Mouse (Mus musculus) MEL (cell line): ENCODE data around the gene Ispd. TPM values are rescaled to one million over a fixed set of nuclear protein-coding genes. Genes with fewer than 3 reads are reported as not detected.

Experiments used
- DNase-seq: peaks from one replicate; pipeline ENCODE4 v3.0.0; 2011; ENCODE audit warnings: low read depth, low spot score
- H3K27ac ChIP-seq: 2 replicates; pipeline ENCODE4 v1.5.1; 2012; ENCODE audit warnings: low read depth, mild to moderate bottlenecking, control low read depth, low read length, moderate library complexity; ENCODE audit not compliant: control insufficient read depth
- H3K27me3 ChIP-seq, 2 experiments: fragments of 150-350 bp in 1 of 2; sonication (generic) in 1 of 2; 2 replicates each; pipeline ENCODE4 v1.6.1; 2012; ENCODE audit warnings: low read length in 2 of 2, mild to moderate bottlenecking in 2 of 2, improper control_type of control experiment in 1 of 2, moderate library complexity in 1 of 2; ENCODE audit not compliant: insufficient read depth in 2 of 2, control insufficient read depth in 1 of 2
- H3K36me3 ChIP-seq, 2 experiments: 2 replicates each; pipeline ENCODE4 v1.6.1; 2012 to 2014; ENCODE audit warnings: low read length in 2 of 2, improper control_type of control experiment in 1 of 2, inconsistent platforms in 1 of 2, mild to moderate bottlenecking in 1 of 2; ENCODE audit not compliant: insufficient read depth in 2 of 2, control insufficient read depth in 1 of 2
- H3K4me1 ChIP-seq, 2 experiments: fragments of 150-350 bp in 1 of 2; sonication (generic) in 1 of 2; 2 replicates each; pipeline ENCODE4 v1.6.1; 2012; ENCODE audit warnings: low read length in 2 of 2, improper control_type of control experiment in 1 of 2, mild to moderate bottlenecking in 1 of 2; ENCODE audit not compliant: insufficient read depth in 2 of 2, control insufficient read depth in 1 of 2
- H3K4me3 ChIP-seq, 2 experiments: fragments of 150-350 bp in 1 of 2; sonication (generic) in 1 of 2; 2 replicates each; pipeline ENCODE4 v1.5.1; 2012; ENCODE audit warnings: low read depth in 2 of 2, low read length in 2 of 2, mild to moderate bottlenecking in 2 of 2, moderate library complexity in 2 of 2, control low read depth in 1 of 2, improper control_type of control experiment in 1 of 2; ENCODE audit not compliant: control insufficient read depth in 1 of 2, insufficient read depth in 1 of 2
- H3K79me2 ChIP-seq: 2 replicates; pipeline ENCODE4 v1.6.1; 2012; ENCODE audit warnings: mild to moderate bottlenecking, low read length, moderate library complexity; ENCODE audit not compliant: control insufficient read depth, poor library complexity, insufficient read depth
- H3K9ac ChIP-seq: 2 replicates; pipeline ENCODE4 v1.6.1; 2012; ENCODE audit warnings: low read depth, mild to moderate bottlenecking, control low read depth, low read length, moderate library complexity; ENCODE audit not compliant: control insufficient read depth, poor library complexity, severe bottlenecking
- H3K9me3 ChIP-seq: fragments of 150-350 bp; sonication (generic); replicated peaks from 2 replicates; pipeline ENCODE4 v1.6.1; 2012; ENCODE audit warnings: mild to moderate bottlenecking, low read length, improper control_type of control experiment, moderate library complexity; ENCODE audit not compliant: insufficient read depth
- BHLHE40 ChIP-seq: IDR thresholded peaks from 2 replicates; pipeline ENCODE4 v1.6.1; 2012; ENCODE audit warnings: low read depth, mild to moderate bottlenecking, inconsistent platforms, low read length, improper control_type of control experiment, borderline replicate concordance
- EP300 ChIP-seq, 2 experiments: IDR thresholded peaks; 2 replicates each; pipeline ENCODE4 v1.6.1; 2011; ENCODE audit warnings: improper control_type of control experiment in 2 of 2, low read length in 2 of 2, low read depth in 1 of 2, mild to moderate bottlenecking in 1 of 2
- ETS1 ChIP-seq: IDR thresholded peaks from 2 replicates; pipeline ENCODE4 v1.6.1; 2012; ENCODE audit warnings: low read depth, mild to moderate bottlenecking, inconsistent platforms, low read length, improper control_type of control experiment, moderate library complexity
- GATA1 ChIP-seq: IDR thresholded peaks from 2 replicates; pipeline ENCODE4 v1.6.1; 2011; ENCODE audit warnings: low read depth, low read length, improper control_type of control experiment
- KAT2A ChIP-seq: conservative IDR thresholded peaks from 2 replicates; pipeline ENCODE4 v1.6.1; 2012; ENCODE audit warnings: low read depth, low read length, improper control_type of control experiment, inconsistent platforms
- MAZ ChIP-seq: IDR thresholded peaks from 2 replicates; pipeline ENCODE4 v1.6.1; 2012; ENCODE audit warnings: low read depth, mild to moderate bottlenecking, inconsistent platforms, low read length, improper control_type of control experiment
- MXI1 ChIP-seq: IDR thresholded peaks from 2 replicates; pipeline ENCODE4 v1.6.1; 2011; ENCODE audit warnings: mild to moderate bottlenecking, low read depth, low read length, improper control_type of control experiment
- NELFE ChIP-seq: IDR thresholded peaks from 2 replicates; pipeline ENCODE4 v1.6.1; 2011; ENCODE audit warnings: low read depth, low read length, improper control_type of control experiment
- TAL1 ChIP-seq: IDR thresholded peaks from 2 replicates; pipeline ENCODE4 v1.6.1; 2012; ENCODE audit warnings: mild to moderate bottlenecking, inconsistent platforms, low read length, moderate library complexity, mixed read lengths
- TCF12 ChIP-seq: IDR thresholded peaks from 2 replicates; pipeline ENCODE4 v1.6.1; 2014; ENCODE audit warnings: low read depth, mild to moderate bottlenecking, inconsistent platforms, low read length, improper control_type of control experiment, moderate library complexity
- UBTF ChIP-seq: IDR thresholded peaks from 2 replicates; pipeline ENCODE4 v1.6.1; 2012; ENCODE audit warnings: low read depth, mild to moderate bottlenecking, inconsistent platforms, low read length, improper control_type of control experiment, moderate library complexity, borderline replicate concordance; ENCODE audit not compliant: insufficient read depth
- polyA plus RNA-seq, 2 experiments: library from polyadenylated mRNA; stranded (reverse) in 1 of 2; unstranded in 1 of 2; fragments of >175 nt in 1 of 2; fragments of >200 nt in 1 of 2; gene quantifications; 2 replicates each; pipeline versions ENCODE4 v1.2.1 to v1.2.4; 2012; ENCODE audit warnings: low replicate concordance in 2 of 2, low read depth in 1 of 2; ENCODE audit not compliant: insufficient read length in 2 of 2, insufficient read depth in 1 of 2, missing spikeins in 1 of 2
- total RNA-seq: library from RNA; depleted of rRNA; stranded (reverse); fragments of 300-350 nt; gene quantifications from 2 replicates; pipeline ENCODE4 v1.2.3, GENCODE M21; 2012

Ispd gene
- total and polyA plus RNA-seq, 3 experiments: 2.4 to 54.1 (median 2.8) TPM

GRCm38 (mm10) chr12:36381441-36382340, at the start of gene Ispd, which contains the start of gene D630036H23Rik (continued):
- TF ChIP-seq ETS1: no peak
- TF ChIP-seq MXI1: peak; percentile 55; the same call in 1 of the 2 replicates
- TF ChIP-seq BHLHE40: peak; percentile 90
- peak; percentile 90 for TF ChIP-seq NELFE
- no peak for TF ChIP-seq GATA1

- no peak overlapping the region for H3K4me3 ChIP-seq
- peak in 1 of 2 experiments; percentile 27; a peak in 1 of 4 replicates for TF ChIP-seq EP300 (IDR thresholded peaks at IDR 0.05; ENCODE audit: low read depth in 1 of 2, low read length in 2 of 2)
- no peak for TF ChIP-seq MAZ
- no peak for TF ChIP-seq UBTF
These were observed 48.6 kb upstream of the Ispd start for GRCm38 (mm10) chr12:36332676-36333075.

GRCm38 (mm10) chr12:36333837-36334281, 47.4 kb upstream of the Ispd start:
- no peak overlapping the region for H3K27ac ChIP-seq
- H3K4me1 ChIP-seq: no peaks in the 10 kb centered on the region
- no peaks in the 10 kb centered on the region for H3K9me3 ChIP-seq
- no peak overlapping the region for H3K9ac ChIP-seq
- no peak overlapping the region for H3K4me3 ChIP-seq
- TF ChIP-seq KAT2A (no peak), TCF12 (no peak), TAL1 (no peak)
- DNase-seq: no peak
- no peaks in the 10 kb centered on the region for H3K27me3 ChIP-seq
- no peaks in the 10 kb centered on the region for H3K79me2 ChIP-seq
- no peaks in the 10 kb centered on the region for H3K36me3 ChIP-seq

More at GRCm38 (mm10) chr12:36332676-36333075, 48.6 kb upstream of the Ispd start:
- H3K27me3 ChIP-seq: no peaks in the 10 kb centered on the region
- H3K9ac ChIP-seq: no peak overlapping the region
- no peaks in the 10 kb centered on the region for H3K36me3 ChIP-seq
- peak; percentile 19 for DNase-seq
- no peak overlapping the region for H3K27ac ChIP-seq
- H3K4me1 ChIP-seq: no peaks in the 10 kb centered on the region
- H3K9me3 ChIP-seq: no peaks in the 10 kb centered on the region
- H3K79me2 ChIP-seq: no peaks in the 10 kb centered on the region
